In the genomic region with DNA sequence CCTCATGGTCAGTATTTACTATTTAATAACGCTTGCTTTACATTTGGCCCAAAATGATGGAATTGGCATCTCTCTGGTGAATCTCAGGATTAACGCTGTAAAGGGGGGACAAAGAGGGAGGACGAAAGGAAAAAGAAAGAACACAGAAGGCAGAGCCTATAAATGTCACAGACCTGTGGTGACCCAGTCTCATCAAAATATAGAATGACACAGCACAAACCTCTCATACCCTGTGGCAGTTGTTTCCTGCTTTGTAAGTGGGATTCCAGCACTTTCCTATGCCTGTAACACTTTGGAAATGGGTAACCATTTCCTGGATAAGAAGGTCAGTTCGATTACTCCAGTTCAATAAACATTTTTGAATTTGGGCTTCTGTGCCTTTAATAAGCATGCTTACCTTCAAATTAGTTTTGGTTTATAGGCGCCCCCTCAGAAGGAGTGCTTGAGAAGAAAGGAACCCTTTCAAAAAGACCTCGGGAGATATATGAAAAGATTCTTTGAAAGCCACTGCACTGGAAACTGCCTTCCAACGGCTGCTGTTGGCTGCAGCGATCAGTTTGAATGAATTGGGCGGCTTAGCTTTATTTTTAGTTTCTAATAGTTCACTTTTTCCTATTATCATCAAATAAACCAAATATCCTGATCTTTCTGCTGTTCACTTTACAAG, we compare ENCODE assay signal across 9 mouse cellular contexts. TPM values are rescaled to one million over a fixed set of nuclear protein-coding genes. Genes with fewer than 3 reads are reported as not detected.
DNase-seq lines count a peak whose midpoint lies in the region; ATAC-seq and TF ChIP-seq lines count a peak whose summit lies in the region.
"Had no signal": no experiment of that assay in that cellular context is flagged by ENCODE, and none has a peak within 500 bp of the region (broad histone marks: within the 10 kb centered on the region; RNA-seq: fewer than 3 reads in every experiment).

No protein-coding gene starts in this region.

- H3K27ac ChIP-seq in testis, adult 2 months (ENCODE audit: control insufficient read depth, insufficient read depth, low read depth, low read length) = no peak overlapping the region
- no peak overlapping the region for H3K27ac ChIP-seq in liver, embryonic 14.5 days

- peak overlapping the region; percentile 59 for H3K4me2 ChIP-seq in liver, embryonic 14.5 days (ENCODE audit: low read depth)

- no peaks in the 10 kb centered on the region for H3K9me3 ChIP-seq in erythroblast, embryonic 14.5 days (ENCODE audit: control insufficient read depth, low read length)
- H3K9me3 ChIP-seq in liver, embryonic 14.5 days (ENCODE audit: control insufficient read depth, low read length) = no peaks in the 10 kb centered on the region

- no peak for TF ChIP-seq POLR2A in testis, adult 2 months (IDR thresholded peaks at IDR 0.05; ENCODE audit: control insufficient read depth, low read depth, low read length)

- no peak; the same call in 1 of the 2 replicates for ATAC-seq in erythroblast, adult 5-6 weeks (replicated peaks; ENCODE audit: low FRiP score, poor library complexity, severe bottlenecking)
- no peak for ATAC-seq in liver, embryonic 14.5 days (ENCODE audit: insufficient read depth)
- ATAC-seq in cerebellum, adult (ENCODE audit: insufficient number of reproducible peaks, low FRiP score, low TSS enrichment) = no peak

- no peaks in the 10 kb centered on the region for H3K27me3 ChIP-seq in erythroblast, embryonic 14.5 days (ENCODE audit: control insufficient read depth)
- no peaks in the 10 kb centered on the region for H3K27me3 ChIP-seq in testis, adult 2 months (ENCODE audit: control insufficient read depth, insufficient read depth, low read length)
- no peaks in the 10 kb centered on the region for H3K27me3 ChIP-seq in liver, embryonic 14.5 days (ENCODE audit: control insufficient read depth, insufficient read depth, low read length)

- no peaks in the 10 kb centered on the region for H3K36me3 ChIP-seq in erythroblast, embryonic 14.5 days (ENCODE audit: control insufficient read depth)
- H3K36me3 ChIP-seq in testis, adult 2 months (ENCODE audit: control insufficient read depth, insufficient read depth, low read length) = no peaks in the 10 kb centered on the region
- no peaks in the 10 kb centered on the region for H3K36me3 ChIP-seq in liver, embryonic 14.5 days (replicated peaks; ENCODE audit: control insufficient read depth, insufficient read depth, low read depth)

- TF ChIP-seq CTCF in testis, adult 2 months (IDR thresholded peaks at IDR 0.05; ENCODE audit: control insufficient read depth, insufficient read depth, insufficient replicate concordance, low read depth, low read length) = no peak
- no peak for TF ChIP-seq CTCF in liver, embryonic 14.5 days (IDR thresholded peaks at IDR 0.05; ENCODE audit: low read depth)

- H3K4me1 ChIP-seq in erythroblast, embryonic 14.5 days (ENCODE audit: control insufficient read depth) = peaks cover 27% of the 10 kb centered on the region
- H3K4me1 ChIP-seq in testis, adult 2 months (ENCODE audit: control insufficient read depth, insufficient read depth, low read length) = peaks cover 7% of the 10 kb centered on the region
- H3K4me1 ChIP-seq in liver, embryonic 14.5 days (replicated peaks; ENCODE audit: control insufficient read depth in 2 of 2, insufficient read depth in 2 of 2, low read length in 1 of 2) = peaks cover 8 to 26% of the 10 kb centered on the region in 2 experiments

- 60% methylated on average over 9 of the region's 9 CpGs for WGBS in liver, embryonic 14.5 days (ENCODE audit: insufficient replicate concordance)

- peak overlapping the region; percentile 60 for H3K4me3 ChIP-seq in erythroblast, embryonic 14.5 days (replicated peaks)
- H3K4me3 ChIP-seq in testis, adult 2 months (ENCODE audit: control insufficient read depth, low read depth, low read length) = peak overlapping the region; percentile 83; the same call in 1 of the 2 replicates
- peak overlapping the region in 1 of 2 experiments; percentile 44; a peak in 2 of 4 replicates for H3K4me3 ChIP-seq in liver, embryonic 14.5 days (ENCODE audit: insufficient read depth in 1 of 2, low read depth in 2 of 2, low read length in 2 of 2)

- H3K9ac ChIP-seq in liver, embryonic 14.5 days (replicated peaks) = peak overlapping the region; percentile 54; the same call in 1 of the 2 replicates

- no peak for TF ChIP-seq EP300 in liver, embryonic 14.5 days (IDR thresholded peaks at IDR 0.05; ENCODE audit: low read depth)

- no peak for DNase-seq in testis, postnatal 14 days (ENCODE audit: low spot score)
- no peak for DNase-seq in liver, embryonic 14.5 days (ENCODE audit: low read depth in 3 of 3, low spot score in 3 of 3)
- DNase-seq in thymus, postnatal 10 days (ENCODE audit: low spot score in 2 of 2) = no peak
- DNase-seq in kidney, adult 8-10 months = no peak
- DNase-seq: adrenal gland, adult 2 months had no signal

RNA-seq across cellular contexts. Expression of a gene that starts 43.0 kb away (rescaled TPM):
- 0.02 TPM in 1 of 2 replicates, not detected in the other for polyA plus RNA-seq in erythroblast, embryonic 14.5 days (2012)
- total RNA-seq in erythroblast, adult 5-6 weeks (2015; ENCODE audit: low replicate concordance) = 0.38 and 0.42 TPM in 2 replicates
- total RNA-seq in erythroblast, adult 5-6 weeks (2017; ENCODE audit: low replicate concordance) = 0.09 and 0.70 TPM in 2 replicates
- 0.33 and 0.91 TPM in 2 replicates for polyA plus RNA-seq in testis, adult 2 months (2012; rRNA removed)
- 0.48 and 0.52 TPM in 2 replicates for polyA plus RNA-seq in liver, embryonic 14.5 days (2012; rRNA removed)
- polyA plus RNA-seq in liver, embryonic 14.5 days (2014; fragmentation: Nextera tagmentation; extraction: Ambion mirVana) = 1.7 and 2.3 TPM in 2 replicates
